Mouse (Mus musculus): ENCODE measurements around the gene Rsad2. TPM values are rescaled to one million over a fixed set of nuclear protein-coding genes. Genes with fewer than 3 reads are reported as not detected.
"Not testable (repeated sequence)": the region's sequence is repeated elsewhere in the genome, so short reads cannot be mapped to it uniquely, and the experiment has no call there.

Gene Rsad2
- total RNA-seq (2021) (10 to 100 TPM in 1 of 2 experiments, 1 to 10 TPM in 1; 7.4 to 14.4 TPM), polyA plus RNA-seq (2012; rRNA removed) (6.9 and 8.2 TPM in 2 replicates)
- long read RNA-seq, transcript Rsad2-201 (6 exons, 3,782 nt): major isoform, 7 of 9 reads
- long read RNA-seq, partial matches to known transcripts: 0 of 9 reads
- long read RNA-seq, other reads (novel, unspliced or antisense): 2 of 9 reads

- Histone ChIP-seq H3K9ac (ENCODE audit: low read depth, low read length) (peak within 1 kb of the TSS; percentile 76), H3K4me3 (peak within 1 kb of the TSS; percentile 35), H3K27ac (peak within 1 kb of the TSS; percentile 67), H3K36me3 (ENCODE audit: control insufficient read depth, insufficient read depth, low read length) (peaks cover 12% of the 10 kb centered on the region), H3K27me3 (ENCODE audit: control insufficient read depth, insufficient read depth, low read length) (no peaks in the 10 kb centered on the region), H3K79me2 (replicated peaks; ENCODE audit: control insufficient read depth, insufficient read depth, low read length) (no peaks in the 10 kb centered on the region), H3K4me1 (ENCODE audit: control insufficient read depth, insufficient read depth, low read length) (peaks cover 23% of the 10 kb centered on the region)
- intact Hi-C loops (cut with DNase I): loop anchor here (5.0 kb wide), 1 partner anchor 99 kb away; no protein-coding TSS in a partner anchor
- TF ChIP-seq EP300 (IDR thresholded peaks at IDR 0.05; ENCODE audit: insufficient read depth, low read depth, low read length): peak; percentile 81
- no peak for TF ChIP-seq CTCF (IDR thresholded peaks at IDR 0.05)
- peak; percentile 85 for TF ChIP-seq POLR2A (IDR thresholded peaks at IDR 0.05; ENCODE audit: insufficient read depth, low read depth, low read length)
- DNase-seq: peak; percentile 76 to 83
- 28% methylated on average over 13 of the region's 13 CpGs for WGBS
These were observed at the start of gene Rsad2 for GRCm38 (mm10) chr12:26456028-26456698. Gene Rsad2 (minus strand): TSS chr12:26456452.

GRCm38 (mm10) chr12:26501042-26501441, 44.8 kb upstream of the Rsad2 start:
- no peak overlapping the region for H3K27ac ChIP-seq
- H3K9ac ChIP-seq (ENCODE audit: low read depth, low read length): no peak overlapping the region
- H3K27me3 ChIP-seq (ENCODE audit: control insufficient read depth, insufficient read depth, low read length): no peaks in the 10 kb centered on the region
- DNase-seq: no peak
- no peak overlapping the region for H3K4me3 ChIP-seq
- no peaks in the 10 kb centered on the region for H3K4me1 ChIP-seq (ENCODE audit: control insufficient read depth, insufficient read depth, low read length)
- no peaks in the 10 kb centered on the region for H3K79me2 ChIP-seq (replicated peaks; ENCODE audit: control insufficient read depth, insufficient read depth, low read length)
- H3K36me3 ChIP-seq (ENCODE audit: control insufficient read depth, insufficient read depth, low read length): no peaks in the 10 kb centered on the region
- 91% methylated on average over 3 of the region's 3 CpGs for WGBS
- no peak for TF ChIP-seq EP300 (IDR thresholded peaks at IDR 0.05; ENCODE audit: insufficient read depth, low read depth, low read length)
- no peak for TF ChIP-seq CTCF (IDR thresholded peaks at IDR 0.05)
- no peak for TF ChIP-seq POLR2A (IDR thresholded peaks at IDR 0.05; ENCODE audit: insufficient read depth, low read depth, low read length)
- intact Hi-C loops (cut with DNase I): no loop called here

GRCm38 (mm10) chr12:26489942-26490341, 33.7 kb upstream of the Rsad2 start:
- H3K79me2 ChIP-seq (replicated peaks; ENCODE audit: control insufficient read depth, insufficient read depth, low read length): no peaks in the 10 kb centered on the region
- intact Hi-C loops (cut with DNase I): no loop called here
- no peaks in the 10 kb centered on the region for H3K4me1 ChIP-seq (ENCODE audit: control insufficient read depth, insufficient read depth, low read length)
- no peak overlapping the region for H3K9ac ChIP-seq (ENCODE audit: low read depth, low read length)
- WGBS: 94% methylated on average over 1 of the region's 1 CpGs
- TF ChIP-seq CTCF (IDR thresholded peaks at IDR 0.05) (peak; percentile 39), POLR2A (IDR thresholded peaks at IDR 0.05; ENCODE audit: insufficient read depth, low read depth, low read length) (no peak)
- no peaks in the 10 kb centered on the region for H3K27me3 ChIP-seq (ENCODE audit: control insufficient read depth, insufficient read depth, low read length)
- H3K27ac ChIP-seq: no peak overlapping the region
- H3K36me3 ChIP-seq (ENCODE audit: control insufficient read depth, insufficient read depth, low read length): no peaks in the 10 kb centered on the region
- no peak overlapping the region for H3K4me3 ChIP-seq
- no peak for DNase-seq

GRCm38 (mm10) chr12:26488617-26489274, 32.5 kb upstream of the Rsad2 start:
- Histone ChIP-seq H3K4me3 (no peak overlapping the region), H3K4me1 (ENCODE audit: control insufficient read depth, insufficient read depth, low read length) (no peaks in the 10 kb centered on the region), H3K9ac (ENCODE audit: low read depth, low read length) (no peak overlapping the region), H3K27me3 (ENCODE audit: control insufficient read depth, insufficient read depth, low read length) (no peaks in the 10 kb centered on the region), H3K27ac (no peak overlapping the region), H3K79me2 (replicated peaks; ENCODE audit: control insufficient read depth, insufficient read depth, low read length) (no peaks in the 10 kb centered on the region), H3K36me3 (ENCODE audit: control insufficient read depth, insufficient read depth, low read length) (no peaks in the 10 kb centered on the region)
- no peak for DNase-seq
- no peak for TF ChIP-seq CTCF (IDR thresholded peaks at IDR 0.05)
- TF ChIP-seq EP300 (IDR thresholded peaks at IDR 0.05; ENCODE audit: insufficient read depth, low read depth, low read length): no peak
- WGBS: 61% methylated on average over 5 of the region's 5 CpGs
- intact Hi-C loops (cut with DNase I): no loop called here

- no peaks in the 10 kb centered on the region for H3K27me3 ChIP-seq (ENCODE audit: control insufficient read depth, insufficient read depth, low read length)
- no peak overlapping the region for H3K9ac ChIP-seq (ENCODE audit: low read depth, low read length)
- no peaks in the 10 kb centered on the region for H3K79me2 ChIP-seq (replicated peaks; ENCODE audit: control insufficient read depth, insufficient read depth, low read length)
- no peak for DNase-seq
- TF ChIP-seq CTCF (IDR thresholded peaks at IDR 0.05) (peak; percentile 68), POLR2A (IDR thresholded peaks at IDR 0.05; ENCODE audit: insufficient read depth, low read depth, low read length) (no peak)
- H3K36me3 ChIP-seq (ENCODE audit: control insufficient read depth, insufficient read depth, low read length): no peaks in the 10 kb centered on the region
- WGBS: 45% methylated on average over 14 of the region's 14 CpGs
- no peak overlapping the region for H3K4me3 ChIP-seq
- H3K4me1 ChIP-seq (ENCODE audit: control insufficient read depth, insufficient read depth, low read length): no peaks in the 10 kb centered on the region
- intact Hi-C loops (cut with DNase I): no loop called here
- H3K27ac ChIP-seq: no peak overlapping the region
These were observed 31.8 kb upstream of the Rsad2 start for GRCm38 (mm10) chr12:26487874-26488616.

GRCm38 (mm10) chr12:26485738-26486580, 29.7 kb upstream of the Rsad2 start:
- WGBS: 87% methylated on average over 12 of the region's 12 CpGs
- H3K9ac ChIP-seq (ENCODE audit: low read depth, low read length); H3K36me3 ChIP-seq (ENCODE audit: control insufficient read depth, insufficient read depth, low read length); H3K79me2 ChIP-seq (replicated peaks; ENCODE audit: control insufficient read depth, insufficient read depth, low read length); H3K4me1 ChIP-seq (ENCODE audit: control insufficient read depth, insufficient read depth, low read length); intact Hi-C loops (cut with DNase I); H3K27ac ChIP-seq; DNase-seq; H3K4me3 ChIP-seq; H3K27me3 ChIP-seq (ENCODE audit: control insufficient read depth, insufficient read depth, low read length): not testable (repeated sequence)

Data from heart, adult 2 months (tissue).